Mouse (Mus musculus) lung, postnatal 36 days (tissue): ENCODE measurements at regions not wholly inside any gene's neighbourhood (a gene's known extent, or its start where the extent isn't known, plus 50 kb on each side); places are given as distances from the start of the nearest gene placed in this dataset.
A peak's percentile ranks its signal among the peaks of the same experiment; 100 is the strongest.

ENCODE experiments used
- DNase-seq: peaks from one replicate; pipeline ENCODE4 v3.0.0; 2022; ENCODE audit warnings: mixed read lengths

DNA sequence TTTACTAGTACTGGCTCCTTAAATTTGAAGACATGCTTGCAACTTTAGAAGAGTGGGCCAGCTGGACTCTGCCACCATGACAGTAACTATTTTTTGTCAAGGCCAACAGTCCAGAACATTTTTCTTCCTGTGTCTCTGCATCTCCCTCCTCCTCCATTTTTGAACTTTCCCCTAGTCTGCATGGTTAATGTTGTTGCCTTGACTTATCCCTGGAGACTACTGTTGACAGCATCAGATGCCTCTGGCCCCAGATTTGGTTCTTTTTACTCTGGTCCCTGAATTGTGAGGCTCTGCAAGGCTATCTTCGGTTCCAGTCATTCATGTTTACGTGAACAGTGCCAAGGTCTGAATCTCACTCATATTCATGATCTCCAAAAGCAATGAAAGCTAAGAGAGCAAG is 724.4 kb upstream of the 2610301B20Rik start:
- DNase-seq = no peak

DNA sequence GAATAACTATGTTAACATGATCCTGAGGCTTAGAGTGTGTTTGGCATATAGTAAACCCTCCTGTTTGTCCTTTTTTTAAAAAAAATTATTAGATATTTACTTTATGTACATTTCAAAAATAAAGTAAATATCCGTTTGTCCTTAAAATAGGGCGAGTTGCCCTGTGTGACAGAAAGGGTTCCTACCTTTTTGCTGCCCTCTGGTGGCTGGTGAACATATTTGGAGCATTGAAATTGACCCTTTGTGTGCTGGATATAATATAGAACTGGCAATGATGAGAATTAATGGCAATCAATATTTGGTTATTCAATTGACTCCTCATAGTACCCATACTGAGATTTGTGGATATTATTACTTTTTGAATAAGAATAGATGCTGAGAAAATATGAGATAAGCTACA is 723.8 kb upstream of the 2610301B20Rik start:
- peak; percentile 46 for DNase-seq

DNA sequence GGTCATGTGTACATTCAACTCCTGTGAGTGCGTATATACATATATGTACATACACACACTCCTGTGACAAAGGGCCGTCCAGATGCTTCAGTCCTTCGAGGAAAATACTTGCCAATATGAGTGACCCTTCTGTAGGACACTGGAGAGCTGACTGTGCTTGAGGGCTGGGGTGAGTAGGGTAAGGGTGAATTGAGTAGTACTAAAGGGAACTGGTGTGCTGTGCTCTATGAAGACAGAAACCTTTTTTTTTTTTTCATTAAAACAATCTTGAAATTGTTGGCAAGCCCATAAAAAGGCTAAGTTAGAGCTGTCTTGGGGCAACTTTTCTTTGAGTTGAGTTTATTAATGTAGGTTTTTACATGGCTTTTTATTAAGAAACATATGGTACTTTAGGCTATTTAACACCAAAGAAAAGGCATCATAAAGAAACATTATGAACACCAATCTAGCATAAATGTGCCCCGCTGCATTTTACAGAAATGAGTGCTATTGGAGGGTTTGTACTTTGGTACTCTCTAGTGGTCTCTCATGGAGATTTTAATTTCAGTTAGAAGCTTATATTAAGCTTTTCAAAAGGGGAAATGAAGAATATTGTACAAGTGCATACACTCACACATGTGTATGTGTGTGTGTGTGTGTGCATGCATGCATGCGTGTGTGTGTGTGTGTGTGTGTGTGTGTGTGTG is 718.5 kb upstream of the 2610301B20Rik start:
- DNase-seq = no peak

DNA sequence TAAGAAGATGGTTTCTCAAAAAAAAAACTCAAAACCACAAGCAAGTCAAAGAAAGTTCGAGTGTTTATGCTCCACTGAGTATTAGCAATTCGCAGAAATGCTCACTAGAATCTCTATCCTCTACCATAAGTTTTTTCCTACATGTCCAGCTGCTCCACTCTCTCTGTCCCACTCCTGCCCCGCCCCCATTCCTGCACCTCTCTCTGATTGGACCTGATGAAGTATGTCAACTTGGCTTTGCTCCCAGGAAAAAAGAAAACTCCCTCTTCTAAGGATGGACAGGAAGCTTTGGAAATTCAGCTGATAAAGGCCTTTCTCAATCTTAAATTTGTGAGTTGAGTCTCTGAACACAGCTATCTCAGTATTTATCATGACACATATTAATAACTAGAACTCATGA is 684.4 kb upstream of the 2610301B20Rik start:
- no peak for DNase-seq

DNA sequence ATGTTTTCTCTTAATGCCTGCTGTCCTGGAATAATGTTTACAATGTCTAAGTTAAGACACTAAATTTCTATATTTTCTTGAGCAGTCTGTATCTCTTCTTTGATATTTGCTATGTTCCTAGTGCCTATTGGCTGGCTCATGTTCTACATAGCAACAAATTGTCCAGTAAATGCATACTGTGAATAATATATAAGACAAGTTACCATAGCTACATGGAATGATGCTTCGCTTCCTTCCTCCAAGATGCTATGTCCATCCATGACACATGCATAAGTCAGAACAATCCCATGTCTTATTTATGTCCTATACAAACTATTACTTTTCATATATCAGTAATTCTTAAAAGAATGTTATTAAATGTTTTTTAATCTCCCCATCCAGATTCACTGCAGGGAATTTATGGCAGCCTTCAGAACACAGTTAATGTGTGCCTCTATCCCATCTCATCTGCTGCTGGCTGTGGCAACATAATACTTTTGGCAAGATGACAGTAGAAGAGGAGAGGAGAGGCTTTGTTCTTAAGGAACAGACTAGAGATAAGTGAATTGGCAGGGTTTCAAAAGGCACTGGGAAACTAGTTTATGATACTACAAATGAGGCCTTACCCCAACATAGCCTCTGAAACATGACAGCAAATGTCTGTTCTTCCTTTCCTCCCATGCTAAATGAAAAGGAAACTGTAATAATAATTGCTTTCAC is 676.9 kb upstream of the 2610301B20Rik start:
- no peak for DNase-seq

DNA sequence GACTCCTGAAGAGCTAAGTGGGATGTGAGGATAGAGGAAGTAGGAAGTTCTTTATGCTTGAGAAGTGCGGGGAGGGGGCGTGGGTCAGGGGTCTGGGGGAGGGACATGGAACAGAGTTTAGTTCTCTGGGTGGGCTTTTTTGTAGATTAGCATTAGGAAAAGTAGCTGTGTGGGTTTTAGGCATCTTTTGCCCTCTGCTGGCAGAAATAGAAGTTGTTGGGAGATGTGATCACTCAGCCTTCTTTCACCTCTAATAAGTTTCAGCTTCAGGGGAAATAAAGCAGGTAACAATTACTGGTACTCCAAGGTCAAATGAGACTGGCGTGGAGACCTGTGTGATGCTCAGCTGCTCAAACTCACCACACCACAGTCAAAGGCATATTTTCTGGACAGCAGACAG is 672.5 kb upstream of the 2610301B20Rik start:
- no peak for DNase-seq

DNA sequence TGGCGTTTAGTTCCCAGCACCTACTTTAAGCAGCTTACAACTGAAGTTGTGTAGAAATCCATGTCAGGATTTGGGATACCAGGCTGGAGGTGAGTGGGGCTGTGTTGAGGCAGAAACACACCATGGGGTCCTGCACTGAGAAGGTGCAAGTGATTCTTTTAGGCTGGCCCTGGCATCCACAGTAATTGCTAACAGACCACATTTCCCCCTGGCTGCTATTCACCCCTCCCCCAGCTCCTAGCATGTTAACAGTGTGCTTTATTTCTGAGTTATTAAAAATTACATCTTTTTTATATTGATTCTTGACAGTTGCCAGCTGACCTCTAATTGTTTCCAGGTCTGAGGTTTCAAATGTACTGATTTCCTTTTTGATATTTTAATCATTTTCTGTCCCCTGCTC is 670.1 kb upstream of the 2610301B20Rik start:
- DNase-seq = no peak

DNA sequence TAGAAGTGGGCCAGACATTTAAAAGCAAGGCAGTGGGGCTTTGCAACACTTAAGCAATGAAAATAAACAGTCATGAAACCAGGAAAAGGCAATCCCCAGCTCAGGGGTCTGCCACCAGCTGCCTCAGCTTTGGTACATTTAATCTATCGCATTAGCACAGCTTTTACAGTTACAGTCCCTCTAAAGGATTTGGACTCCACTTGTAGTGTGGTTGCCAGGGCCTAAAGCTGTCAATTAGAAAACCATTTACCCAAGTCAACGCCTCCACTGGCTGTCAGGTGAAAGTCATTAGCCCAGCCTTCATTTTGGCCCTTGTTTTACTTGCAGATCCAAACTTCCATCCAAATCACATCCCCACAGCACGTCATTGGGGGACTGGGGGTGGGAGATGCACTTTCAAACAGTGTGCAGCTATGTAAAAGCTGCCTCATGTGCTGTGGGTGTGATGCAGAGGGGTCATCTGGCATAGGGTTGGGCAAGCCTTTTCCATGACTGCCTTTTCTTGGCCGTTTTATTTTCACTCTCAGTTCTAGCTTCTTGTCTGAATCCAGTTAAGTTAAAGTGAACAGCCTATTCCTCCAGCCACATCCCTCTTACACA is 664.9 kb upstream of the 2610301B20Rik start:
- DNase-seq = no peak

DNA sequence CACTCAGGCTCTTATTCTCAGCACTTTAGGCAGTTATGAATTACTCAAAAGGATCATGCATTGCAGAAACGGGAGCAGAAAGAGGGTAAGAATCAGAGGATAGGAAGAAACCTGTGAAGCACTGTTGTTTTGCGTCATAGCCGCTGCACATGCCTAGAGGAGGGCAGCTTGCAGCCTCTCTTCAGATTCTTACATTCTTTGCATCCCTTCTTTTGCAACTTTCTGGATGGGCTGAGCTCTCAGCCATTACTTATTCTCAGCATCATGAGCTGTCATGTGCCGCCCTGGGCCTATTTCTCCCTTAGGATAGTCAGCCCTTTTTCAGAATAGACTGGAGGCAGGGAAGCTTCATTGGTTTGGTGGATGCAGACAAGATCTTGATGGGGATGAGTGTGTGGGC is 663.0 kb upstream of the 2610301B20Rik start:
- DNase-seq = no peak

DNA sequence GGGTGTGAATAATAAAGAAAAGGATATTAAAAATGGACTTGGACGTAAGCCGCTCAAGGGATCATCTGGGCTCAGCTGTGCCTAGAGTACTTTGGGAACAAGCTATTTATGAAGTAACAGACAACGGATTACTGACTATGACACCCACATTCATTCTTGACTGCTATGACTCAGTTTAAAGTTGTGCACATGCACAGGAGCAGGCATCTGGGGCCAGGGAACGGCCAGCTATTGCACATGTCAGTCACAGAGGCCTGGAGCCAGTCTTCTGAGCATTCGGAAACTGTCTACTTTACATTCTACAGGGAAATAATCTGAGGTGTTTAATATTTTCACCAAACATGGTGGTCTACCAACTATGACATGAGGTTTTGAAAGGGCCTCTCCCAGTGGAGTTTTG is 639.0 kb upstream of the 2610301B20Rik start:
- no peak for DNase-seq

DNA sequence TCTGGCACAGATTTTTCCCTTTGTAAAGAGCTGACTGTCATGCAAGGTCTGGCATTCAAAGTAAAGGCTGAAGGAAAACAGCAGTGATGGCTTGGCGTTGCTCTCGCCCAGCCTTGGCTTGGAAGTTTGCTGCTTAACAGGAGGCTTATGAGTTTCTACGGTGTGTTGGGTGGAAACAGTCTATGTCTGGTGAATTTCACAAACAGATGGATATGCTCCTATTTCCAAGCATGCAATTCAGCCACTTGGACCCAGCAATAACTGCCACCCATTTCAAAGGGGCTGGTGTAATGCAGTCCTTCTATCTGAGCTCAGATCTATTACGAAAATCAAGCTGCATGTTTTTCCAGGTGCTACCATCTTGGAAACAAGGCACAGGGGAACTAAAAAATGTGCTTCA is 632.2 kb upstream of the 2610301B20Rik start:
- no peak for DNase-seq

DNA sequence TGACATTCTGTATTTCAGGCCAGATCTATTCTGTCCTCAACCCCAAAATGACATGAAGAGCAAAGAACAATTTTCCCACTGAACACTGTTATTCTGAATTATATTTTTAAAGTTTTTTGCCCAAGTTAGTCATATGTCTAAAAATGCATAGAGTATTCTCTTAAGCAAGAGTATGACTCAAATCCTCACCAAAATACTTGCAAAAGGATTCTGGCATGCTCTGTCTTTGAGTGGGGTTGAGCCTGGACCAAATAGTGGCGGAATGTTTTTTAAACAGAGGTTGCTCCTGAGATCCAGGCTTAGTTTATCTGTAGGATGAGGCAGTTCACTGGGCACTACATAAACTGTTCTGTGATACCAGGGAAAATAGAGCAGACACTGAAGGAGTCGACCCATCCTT is 631.4 kb upstream of the 2610301B20Rik start:
- DNase-seq = no peak

DNA sequence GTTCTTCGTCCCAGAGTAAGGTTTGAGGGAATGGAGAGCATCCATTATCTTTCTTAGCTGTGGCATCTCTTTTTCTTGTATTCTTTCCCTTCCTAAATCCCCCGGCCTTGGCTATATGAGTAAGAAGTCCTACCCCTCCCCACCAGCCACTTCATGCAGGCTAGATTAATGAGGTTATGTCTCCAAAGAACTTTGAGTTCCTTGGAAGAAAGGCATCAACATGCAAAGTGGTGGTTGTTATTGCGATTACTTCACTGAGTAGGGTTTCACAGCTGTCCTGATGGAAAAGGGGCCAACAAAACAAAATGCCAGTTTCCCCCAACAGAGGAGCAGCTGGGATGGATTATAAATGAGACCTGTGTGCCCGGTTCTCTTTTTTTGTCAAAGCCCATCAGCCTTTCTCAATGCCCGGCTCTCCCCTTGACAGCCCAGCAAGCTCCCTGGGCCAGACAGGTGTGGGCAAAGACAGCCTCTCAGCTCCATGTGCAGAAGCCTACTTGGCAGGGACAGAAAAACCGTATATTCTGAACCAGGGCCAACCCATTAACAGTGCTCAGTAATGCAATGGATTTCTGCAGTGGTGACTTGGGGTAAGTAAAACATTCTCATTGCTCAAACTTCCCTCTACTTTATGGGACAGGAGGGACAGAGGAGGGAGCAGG is 620.1 kb upstream of the 2610301B20Rik start:
- no peak for DNase-seq

DNA sequence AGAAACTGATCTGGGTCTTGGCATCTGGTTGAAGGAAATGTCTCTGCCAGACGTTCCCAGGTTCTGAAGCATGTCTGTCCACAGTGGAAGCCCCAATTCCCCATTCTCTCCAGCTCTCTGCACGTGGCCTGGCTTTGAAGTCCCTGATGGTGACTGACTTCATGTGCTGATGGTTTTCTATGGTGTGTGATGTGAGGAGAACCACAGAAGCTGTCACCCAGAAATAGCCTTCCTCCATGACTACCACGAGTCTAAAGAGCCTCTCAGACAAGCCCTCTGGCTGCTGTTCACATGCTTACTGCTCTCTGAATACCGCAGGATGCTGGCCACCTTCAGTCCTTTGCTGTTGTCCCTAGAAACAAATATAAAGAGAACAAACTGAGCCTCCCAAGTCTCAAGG is 616.8 kb upstream of the 2610301B20Rik start:
- DNase-seq = no peak

DNA sequence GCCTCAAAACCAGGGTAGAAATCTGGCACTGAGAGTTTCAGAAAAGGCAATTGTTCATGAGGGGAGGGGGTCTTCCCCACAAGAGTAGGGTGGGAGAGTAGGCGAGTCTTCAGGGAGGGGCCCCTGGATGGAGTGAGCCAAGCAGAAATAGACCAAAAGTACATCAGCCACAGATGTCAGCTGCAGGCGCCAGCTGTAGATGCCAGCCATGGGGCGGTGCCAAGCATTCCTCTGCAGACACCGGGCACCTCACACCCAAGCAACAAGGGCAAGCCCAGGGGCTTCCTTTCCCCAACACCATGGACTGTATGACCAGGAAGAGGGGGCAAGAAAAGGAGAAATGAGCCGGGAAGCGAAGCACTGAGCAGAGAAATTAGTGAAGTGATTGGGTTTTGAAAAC is 613.9 kb upstream of the 2610301B20Rik start:
- DNase-seq = no peak

DNA sequence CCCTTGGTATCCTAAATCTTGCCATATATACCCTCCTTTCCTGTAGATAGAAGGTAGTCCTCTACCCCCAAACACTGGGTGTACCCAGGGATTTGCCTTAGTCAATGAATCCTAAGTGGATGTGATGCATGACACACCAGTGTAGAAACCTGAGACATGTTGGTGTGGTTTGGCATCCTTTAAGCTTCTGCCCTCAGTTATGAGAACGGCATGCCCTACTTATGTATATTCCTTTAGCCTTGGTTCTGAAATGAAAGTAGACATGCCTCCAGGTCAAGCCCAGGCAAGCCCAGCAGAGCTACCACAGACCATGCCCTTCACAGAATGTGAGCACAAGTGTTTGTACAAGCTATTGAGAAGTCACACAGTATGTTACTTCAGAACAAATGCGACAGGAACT is 608.4 kb upstream of the 2610301B20Rik start:
- DNase-seq = peak; percentile 10

DNA sequence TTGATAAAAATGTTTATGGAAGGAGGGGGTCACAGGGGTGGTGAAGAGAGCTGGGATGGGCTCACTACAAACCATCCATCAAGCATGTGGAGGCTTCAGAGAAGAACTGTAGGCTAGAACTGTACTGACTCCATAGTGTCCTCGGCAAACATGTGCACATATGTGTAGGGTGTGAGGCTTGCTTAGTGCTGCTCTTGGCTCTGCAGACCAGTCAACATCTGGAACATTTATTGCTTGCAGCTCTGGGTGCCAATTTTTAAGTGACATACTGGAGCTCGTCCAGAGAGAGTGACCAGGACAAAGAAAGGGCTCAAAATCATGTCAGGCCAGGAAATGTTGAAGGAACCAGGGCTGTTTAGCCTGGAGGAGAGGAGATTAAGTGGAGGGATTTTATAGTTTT is 588.7 kb upstream of the 2610301B20Rik start:
- peak; percentile 3 for DNase-seq

DNA sequence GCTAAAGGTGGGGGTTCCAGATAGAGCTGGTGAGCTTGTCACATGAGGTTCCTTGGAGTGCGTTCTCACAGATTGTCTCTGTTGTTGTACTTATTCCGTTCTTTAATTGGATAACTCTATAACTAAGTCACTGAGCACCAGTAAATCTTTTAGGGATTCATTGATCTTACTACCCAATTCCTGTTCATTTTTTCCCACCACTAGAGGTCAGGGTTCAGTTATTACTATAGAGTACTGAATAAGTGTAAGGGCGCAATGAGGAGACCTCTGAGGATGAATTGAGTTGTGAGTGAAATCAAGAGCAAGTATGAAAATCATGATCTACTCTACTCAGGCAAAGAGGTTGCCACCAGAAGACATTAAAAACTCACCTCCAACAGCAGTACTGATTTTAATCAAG is 584.0 kb upstream of the 2610301B20Rik start:
- DNase-seq = peak; percentile 49

DNA sequence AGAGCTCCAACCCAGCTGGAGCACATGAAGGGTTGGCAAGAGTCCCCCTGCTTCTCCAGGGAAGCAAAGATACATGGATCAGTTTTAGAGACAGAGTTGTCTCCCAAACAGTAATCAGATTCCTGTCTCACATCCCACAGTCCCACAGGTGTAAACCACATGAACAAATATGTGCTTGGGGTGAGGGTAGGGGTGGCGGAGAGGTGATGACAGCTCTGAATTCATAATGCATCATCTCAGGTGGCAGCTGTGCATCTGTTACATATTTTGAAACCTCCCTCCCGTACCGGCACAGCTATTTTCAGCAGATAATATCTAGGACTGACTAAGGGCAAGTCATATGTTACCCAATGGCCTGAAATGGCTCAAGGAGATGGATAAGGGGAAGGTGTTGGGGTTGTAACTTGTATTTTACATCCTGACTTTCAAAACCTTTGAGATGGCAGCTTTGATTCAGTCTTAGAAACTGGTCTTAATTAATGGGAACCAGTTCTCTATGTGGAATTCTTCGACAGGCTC is 579.2 kb upstream of the 2610301B20Rik start:
- no peak for DNase-seq

DNA sequence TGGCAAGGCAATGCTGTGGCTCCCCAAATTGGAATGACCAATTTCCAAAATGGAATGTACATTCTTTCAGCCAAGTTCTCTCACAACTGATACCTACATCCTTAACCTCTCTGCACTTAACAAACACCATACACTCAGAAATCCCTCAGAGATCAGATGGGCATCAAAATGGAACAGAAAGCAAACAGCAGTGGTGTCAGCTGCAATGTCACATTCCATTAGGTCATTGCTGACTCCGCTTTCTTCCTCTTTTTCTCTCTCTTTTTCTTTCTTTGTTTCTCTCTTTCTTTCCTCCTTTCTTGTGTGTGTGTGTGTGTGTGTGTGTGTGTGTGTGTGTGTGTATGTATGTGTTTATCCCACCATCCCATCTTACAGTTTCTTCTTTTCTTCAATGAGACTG is 578.1 kb upstream of the 2610301B20Rik start:
- DNase-seq = no peak

DNA sequence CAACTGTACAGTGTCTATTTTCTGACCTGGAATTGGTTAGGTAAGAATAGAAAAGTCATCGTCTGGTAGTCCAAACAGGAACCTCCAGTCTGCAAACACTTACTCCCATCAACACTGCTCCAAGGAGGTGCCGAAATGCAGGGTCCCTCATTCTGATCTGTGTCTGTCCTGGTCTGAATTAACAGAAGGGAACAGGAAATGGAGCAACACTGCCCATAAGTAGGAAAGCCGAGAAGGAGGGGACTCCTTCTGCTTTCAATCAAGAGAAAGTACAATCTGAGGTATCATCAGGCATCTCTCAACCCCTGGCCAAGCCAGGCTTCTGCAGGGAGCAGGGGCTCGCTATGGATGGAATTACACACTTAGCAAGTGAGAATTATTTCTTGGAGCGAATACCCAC is 562.4 kb upstream of the 2610301B20Rik start:
- DNase-seq = no peak

DNA sequence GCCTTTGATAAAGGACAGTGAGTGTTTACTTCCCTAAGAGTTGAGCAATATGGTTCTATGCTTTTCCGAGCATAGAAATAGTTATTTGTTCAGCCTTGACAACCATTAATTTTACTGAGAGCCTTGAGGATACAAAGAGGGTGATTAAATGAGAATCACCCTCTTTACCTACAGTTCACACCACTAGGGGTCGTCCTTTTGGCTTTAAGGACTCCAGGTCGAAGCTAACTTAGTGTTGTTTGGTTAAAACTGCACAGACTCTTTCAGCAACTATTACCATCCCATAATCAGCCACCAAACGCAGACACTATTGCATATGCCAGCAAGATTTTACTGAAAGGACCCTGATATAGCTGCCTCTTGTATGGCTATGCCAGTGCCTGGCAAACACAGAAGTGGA is 559.2 kb upstream of the 2610301B20Rik start:
- DNase-seq = no peak

DNA sequence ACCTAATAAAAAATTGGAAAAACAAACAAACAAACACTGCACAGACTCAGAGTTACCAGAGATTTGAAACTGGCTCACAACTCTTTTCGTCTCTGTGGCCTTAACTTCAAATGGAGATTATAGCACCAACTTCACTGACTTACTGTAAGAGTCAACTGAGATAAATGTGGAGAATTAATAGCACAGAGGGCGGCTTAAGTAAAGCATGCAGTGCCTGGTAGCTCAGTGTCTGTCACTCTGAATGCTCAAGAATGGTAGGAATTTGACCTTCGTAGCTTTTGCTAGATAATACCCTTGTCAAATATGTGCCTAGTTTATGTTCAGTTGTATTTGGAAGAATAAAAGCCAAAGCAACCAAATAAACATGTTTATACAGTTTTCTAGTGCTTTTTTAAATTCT is 558.4 kb upstream of the 2610301B20Rik start:
- DNase-seq = no peak

DNA sequence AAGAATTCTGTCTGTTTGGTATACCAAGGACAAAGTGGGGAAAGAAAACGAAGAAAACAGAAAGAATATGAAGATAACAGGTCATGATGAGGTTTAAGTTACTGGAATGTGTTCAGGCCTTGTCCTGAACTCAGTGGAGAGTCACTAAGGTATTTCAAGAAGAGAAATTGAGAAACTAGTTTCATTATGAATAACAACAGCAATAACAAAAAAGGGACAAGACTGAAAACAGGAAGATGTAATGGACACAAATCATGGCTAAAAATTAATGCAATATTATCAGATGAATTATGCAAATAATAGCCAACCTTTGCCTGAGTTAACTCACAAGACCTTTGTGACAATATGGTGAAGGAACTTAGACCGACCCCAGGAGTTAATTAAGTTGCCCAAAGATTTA is 530.2 kb upstream of the 2610301B20Rik start:
- DNase-seq = no peak
